Mouse (Mus musculus) A20 (cell line): ENCODE measurements around the gene Maml3.

Source experiments
- DNase-seq: peaks from one replicate; pipeline ENCODE4 v3.0.0-alpha.2; 2011; ENCODE audit warnings: low read depth, low spot score

Gene Maml3

DNA sequence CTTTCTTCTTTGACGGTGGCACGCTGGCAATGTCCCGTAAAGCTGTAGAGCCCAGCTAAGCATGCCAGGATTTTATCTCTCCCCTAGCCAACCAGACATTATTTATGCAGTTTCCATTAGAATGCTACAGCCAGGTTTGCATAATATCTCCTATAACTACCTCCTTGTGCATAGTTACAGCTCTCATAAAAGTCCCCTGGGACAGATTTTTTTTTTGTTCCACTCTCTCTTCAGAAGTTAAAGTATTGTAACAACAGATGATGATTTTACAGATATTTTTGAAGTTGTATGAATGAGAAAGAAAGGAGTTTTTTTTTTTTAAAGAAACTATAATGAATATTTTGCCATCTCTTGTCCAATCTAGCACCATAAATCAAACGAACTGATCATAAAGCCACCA, 232.1 kb downstream of the Maml3 start:
- DNase-seq, result no peak

- no peak for DNase-seq
Observed at GRCm38 (mm10) chr3:51871346-51871745, 233.5 kb downstream of the Maml3 start.

DNA sequence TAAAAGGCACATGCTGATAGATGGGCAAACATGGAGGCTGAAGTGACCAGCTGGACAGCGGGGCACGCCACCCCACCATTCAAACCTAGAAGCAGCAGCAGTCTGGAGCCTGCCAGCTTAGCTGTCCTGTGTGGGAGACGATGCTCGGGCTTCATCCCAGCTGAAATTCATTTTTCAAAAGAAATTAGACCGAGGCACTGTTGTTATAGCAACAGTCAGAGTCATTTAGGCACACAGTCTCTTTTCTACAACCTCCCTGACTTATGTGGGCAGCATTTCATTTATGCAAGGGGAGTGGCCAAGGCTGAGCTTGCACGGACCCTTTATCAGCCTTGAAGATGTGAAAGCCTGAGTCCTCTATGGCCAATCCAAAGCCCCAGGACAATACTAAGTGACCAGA, 234.9 kb downstream of the Maml3 start:
- DNase-seq, result no peak

DNA sequence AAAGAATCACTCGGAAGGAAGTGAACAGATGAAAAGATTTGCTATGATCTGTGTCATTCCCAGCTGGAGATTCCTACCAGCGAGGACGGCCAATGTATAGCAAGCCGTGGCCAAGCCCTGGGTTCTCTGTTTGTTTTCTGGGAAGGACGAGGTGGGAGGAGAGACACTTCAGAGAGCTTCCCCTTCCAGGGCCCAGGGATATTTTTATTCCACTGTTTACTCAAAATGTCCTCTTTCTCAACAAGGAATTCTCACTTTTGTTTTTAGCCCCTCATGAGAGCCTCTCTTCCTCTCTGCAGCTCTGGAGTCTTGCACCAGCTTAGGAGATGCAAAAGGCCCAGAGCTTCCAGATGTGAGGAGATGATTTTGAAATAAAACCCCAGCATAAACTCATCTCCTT, 236.0 kb downstream of the Maml3 start:
- no peak for DNase-seq

DNA sequence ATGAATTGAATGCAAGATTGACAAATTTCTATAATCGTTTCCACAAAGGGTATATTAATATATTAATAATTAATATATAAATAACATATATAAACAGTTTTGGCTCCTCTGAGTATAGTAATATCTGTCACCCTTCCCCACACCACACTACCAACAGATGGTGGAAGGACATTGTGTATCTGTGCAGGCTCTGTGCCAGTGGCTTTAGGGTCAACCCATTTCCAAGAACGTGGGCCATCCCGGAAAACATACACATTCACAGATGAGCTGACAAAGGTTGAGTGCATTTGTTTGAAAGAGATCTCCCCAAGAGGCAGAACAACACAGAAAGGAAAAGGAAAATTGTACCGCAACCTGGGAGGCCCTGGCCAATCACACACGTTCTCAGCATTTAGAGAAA, 238.4 kb downstream of the Maml3 start:
- no peak for DNase-seq

DNA sequence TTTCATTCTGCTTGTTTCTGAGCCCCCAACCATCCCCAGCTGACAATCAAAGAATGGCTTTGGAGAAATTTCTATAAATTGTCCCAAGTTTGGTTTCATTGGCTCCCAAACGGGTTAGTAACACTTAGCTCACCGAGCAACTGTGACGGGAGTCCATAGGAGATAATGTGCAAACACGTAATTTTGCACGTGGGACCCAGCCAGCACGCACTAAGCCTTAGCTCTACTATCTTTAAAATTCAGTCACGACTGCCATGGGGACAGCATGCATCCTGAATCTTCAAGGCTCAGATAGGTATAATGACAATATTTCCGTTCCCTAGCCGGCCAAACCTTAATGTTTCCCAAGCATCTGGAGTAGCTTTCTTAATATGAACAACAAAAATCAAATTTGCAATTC, 243.2 kb downstream of the Maml3 start:
- DNase-seq, result no peak

DNA sequence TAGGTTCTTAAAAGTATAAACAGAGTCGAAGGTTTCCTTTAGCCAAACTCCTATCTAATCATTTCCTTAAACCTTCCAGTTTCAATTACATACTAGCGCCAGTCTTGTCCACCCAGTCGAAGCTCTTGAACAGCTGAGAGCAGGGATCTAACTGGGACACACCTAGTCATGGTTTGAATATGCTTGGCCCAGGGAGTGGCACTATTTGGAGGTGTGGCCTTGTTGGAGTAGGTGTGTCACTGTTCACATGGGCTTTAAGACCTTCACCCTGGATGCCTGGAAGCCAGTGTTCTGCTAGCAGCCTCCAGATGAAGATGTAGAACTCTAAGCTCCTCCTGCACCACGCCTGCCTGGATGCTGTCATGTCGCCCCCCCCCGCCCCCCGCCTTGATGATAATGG, 244.4 kb downstream of the Maml3 start:
- no peak for DNase-seq

- no peak for DNase-seq
Observed at GRCm38 (mm10) chr3:51859208-51859607, 245.7 kb downstream of the Maml3 start.

DNA sequence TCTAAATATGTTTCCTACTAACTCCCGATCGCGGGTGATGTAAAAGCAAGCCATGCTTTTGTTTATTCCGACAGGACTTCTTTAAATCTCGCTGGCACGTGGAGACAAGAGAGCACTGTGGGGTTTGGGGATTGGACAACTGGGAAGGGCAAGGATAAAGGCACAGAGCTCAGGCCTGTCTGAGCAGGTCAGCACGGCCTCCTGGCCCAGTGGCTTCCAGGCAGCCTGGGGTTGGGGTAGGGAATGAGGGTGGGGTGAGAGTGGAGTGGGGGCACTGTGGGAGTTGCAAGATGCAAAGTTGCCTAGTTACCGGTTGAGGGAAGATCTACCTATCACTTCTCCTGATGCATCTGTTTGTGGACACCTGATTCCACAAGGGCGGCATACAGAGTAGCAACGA, 250.7 kb downstream of the Maml3 start:
- DNase-seq, result no peak

- DNase-seq, result no peak
Observed at GRCm38 (mm10) chr3:51853610-51854009, 251.3 kb downstream of the Maml3 start.

GRCm38 (mm10) chr3:51852692-51853091, 252.2 kb downstream of the Maml3 start:
- no peak for DNase-seq

DNA sequence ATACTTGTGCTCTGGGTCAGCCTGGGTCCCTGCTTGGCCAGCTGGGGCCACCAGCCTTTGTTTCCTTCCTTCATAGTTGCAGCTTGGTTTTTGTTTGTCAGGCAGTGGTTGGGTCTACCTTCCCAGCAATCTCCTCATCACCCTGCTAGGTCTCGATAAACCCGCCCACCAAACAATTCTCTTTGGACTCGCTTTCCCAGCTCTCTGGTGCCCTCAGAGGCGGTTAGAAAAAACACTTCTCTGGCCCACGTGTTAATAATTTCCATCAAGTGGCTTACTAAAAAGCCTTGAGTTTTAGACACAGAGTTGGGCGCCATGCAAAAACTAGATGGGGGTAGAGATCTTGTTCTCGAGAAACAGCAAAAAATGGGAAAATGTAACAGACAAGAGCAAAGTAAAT, 253.3 kb downstream of the Maml3 start:
- DNase-seq, result no peak

DNA sequence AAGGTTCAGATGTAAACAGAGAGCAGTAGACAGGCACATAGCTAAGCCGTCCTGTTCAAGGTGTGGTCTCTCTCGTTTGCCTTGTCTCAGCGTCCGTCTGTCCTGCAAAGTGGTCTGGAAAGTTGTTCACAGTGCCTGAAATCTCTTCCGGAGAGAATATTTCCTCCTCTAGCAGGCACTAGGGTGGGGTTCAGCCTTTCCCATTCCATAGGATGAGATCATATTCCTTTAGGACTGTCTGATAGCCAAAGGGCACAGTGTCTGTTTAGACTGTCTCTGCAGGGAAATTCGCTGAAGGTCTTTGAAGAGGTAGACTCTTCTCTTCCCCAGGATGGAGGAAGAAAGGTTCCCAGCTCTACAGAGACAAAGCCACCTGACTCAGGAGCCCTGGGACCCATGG, 255.4 kb downstream of the Maml3 start:
- no peak for DNase-seq

- DNase-seq, result peak; percentile 7
Observed at GRCm38 (mm10) chr3:51847262-51847661, 257.6 kb downstream of the Maml3 start.

DNA sequence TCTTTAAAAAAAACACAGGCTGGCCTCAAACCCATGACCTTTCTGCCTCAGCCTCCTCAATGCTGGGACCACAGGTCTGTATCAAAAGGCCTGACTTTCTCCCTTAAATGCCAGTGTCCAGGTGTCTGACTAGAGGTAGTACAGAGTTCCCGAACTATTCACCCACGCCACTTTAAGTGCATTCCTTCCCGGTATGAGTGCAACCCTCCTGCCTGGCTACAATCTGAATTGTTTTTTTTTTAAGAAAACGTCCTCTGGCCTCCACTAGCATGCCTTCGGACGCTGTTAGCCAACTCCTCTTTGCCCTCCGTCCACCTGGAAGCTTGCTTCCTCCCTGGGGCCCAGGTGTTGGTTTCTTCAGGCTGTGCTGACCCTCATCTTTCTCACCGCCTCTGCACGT, 260.6 kb downstream of the Maml3 start:
- no peak for DNase-seq

DNA sequence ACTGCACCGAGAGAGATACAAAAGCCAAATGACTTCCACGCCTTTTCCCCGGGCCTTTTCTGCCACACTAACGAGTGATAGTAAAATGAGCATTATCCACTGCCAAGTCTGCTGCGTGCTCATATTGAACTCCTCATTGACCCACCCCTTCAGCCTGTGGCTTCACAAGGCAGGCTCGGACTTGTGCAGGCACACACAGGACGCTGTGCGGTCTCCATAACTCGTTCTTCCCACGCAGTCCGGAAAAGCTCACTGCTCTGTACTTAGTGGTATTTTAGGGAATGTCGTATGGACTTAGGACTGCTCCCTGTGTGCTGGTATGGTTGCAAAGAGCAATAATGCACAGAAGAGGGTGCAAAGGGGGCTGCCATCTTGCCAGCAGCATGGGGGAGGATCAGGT, 262.7 kb downstream of the Maml3 start:
- no peak for DNase-seq

DNA sequence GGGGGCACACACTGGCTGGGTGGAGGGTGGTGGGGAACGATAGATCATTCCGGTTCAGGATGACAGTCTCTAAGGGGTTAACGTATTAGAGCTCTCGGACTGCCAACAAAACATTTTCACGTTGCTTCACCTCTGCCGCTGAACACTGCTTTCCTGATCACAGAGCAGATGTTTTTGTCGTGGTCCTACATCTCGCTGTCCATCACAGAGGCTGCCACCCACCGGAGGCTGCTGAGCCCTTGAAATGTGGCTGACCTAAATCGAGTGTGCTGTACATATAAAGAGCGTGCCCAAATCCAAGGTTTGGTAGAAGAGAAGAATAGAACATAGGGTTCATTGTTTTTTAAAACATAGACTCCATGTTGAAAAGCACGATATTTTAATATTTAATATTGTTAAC, 263.3 kb downstream of the Maml3 start:
- no peak for DNase-seq

- DNase-seq, result no peak
Observed at GRCm38 (mm10) chr3:51841177-51841576, 263.7 kb downstream of the Maml3 start.

- no peak for DNase-seq
Observed at GRCm38 (mm10) chr3:51840095-51840805, 264.6 kb downstream of the Maml3 start.

- no peak for DNase-seq
Observed at GRCm38 (mm10) chr3:51839353-51839715, 265.5 kb downstream of the Maml3 start.

DNA sequence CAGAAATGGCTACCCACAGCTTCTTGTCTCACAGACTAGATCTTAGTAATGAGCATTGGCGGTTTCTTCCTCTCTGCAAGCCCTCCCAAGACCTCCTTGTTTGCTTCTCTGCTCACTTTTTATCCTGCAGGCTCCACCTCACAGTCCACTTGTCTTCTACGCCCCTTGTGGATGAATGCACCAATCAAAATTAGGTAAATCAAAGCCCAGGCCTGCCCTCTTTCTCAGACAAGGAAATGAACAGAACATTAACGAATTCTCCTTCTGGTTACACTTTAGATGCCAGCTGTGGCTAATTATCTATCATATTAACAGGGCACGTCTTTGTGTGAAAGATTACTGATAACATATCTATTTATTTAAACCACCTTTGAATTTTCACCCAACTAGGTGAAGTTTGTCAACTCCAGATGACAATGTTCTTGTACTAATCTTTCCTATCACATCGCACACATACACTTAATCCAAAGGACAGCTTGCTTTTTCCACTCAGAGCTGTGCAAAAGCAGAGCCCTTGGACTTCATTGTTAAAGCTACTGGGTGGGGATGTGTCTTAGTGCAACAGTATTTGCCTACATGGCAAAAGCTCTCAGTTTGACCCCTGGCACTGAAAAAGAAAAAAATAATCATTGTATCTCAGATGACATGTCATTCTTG, 266.1 kb downstream of the Maml3 start:
- peak; percentile 11 for DNase-seq

GRCm38 (mm10) chr3:51832985-51833384, 271.9 kb downstream of the Maml3 start:
- DNase-seq, result no peak

GRCm38 (mm10) chr3:51830821-51831429, 274.0 kb downstream of the Maml3 start:
- DNase-seq, result no peak
